ENCODE assay signal across 17 mouse cellular contexts in genomic region chr17:23572059-23572458, GRCm38 (mm10). TPM values are rescaled to one million over a fixed set of nuclear protein-coding genes. Genes with fewer than 3 reads are reported as not detected.
DNase-seq lines count a peak whose midpoint lies in the region; TF ChIP-seq lines count a peak whose summit lies in the region.
"Had no signal": no experiment of that assay in that cellular context is flagged by ENCODE, and none has a peak within 500 bp of the region (broad histone marks: within the 10 kb centered on the region; RNA-seq: fewer than 3 reads in every experiment).

No protein-coding gene starts in this region.

- H3K27ac ChIP-seq in layer of hippocampus, adult 2 months = no peak overlapping the region
- H3K27ac ChIP-seq in heart, embryonic 10.5 days = no peak overlapping the region
- H3K27ac ChIP-seq: liver, embryonic 13.5 days had no signal

- no peak overlapping the region for H3K4me3 ChIP-seq in layer of hippocampus, adult 2 months
- no peak overlapping the region for H3K4me3 ChIP-seq in heart, embryonic 10.5 days
- H3K4me3 ChIP-seq: liver, embryonic 13.5 days; megakaryocyte, embryonic 14.5 days had no signal

- peak; percentile 59 for TF ChIP-seq CTCF in layer of hippocampus, adult 2 months (conservative IDR thresholded peaks at IDR 0.05)

- 76% methylated on average over 6 of the region's 6 CpGs for WGBS in heart, embryonic 10.5 days

- H3K36me3 ChIP-seq in heart, embryonic 10.5 days = peaks cover 36% of the 10 kb centered on the region

- H3K27me3 ChIP-seq in heart, embryonic 10.5 days (ENCODE audit: insufficient read depth, poor library complexity, severe bottlenecking) = no peaks in the 10 kb centered on the region
- H3K27me3 ChIP-seq: liver, embryonic 13.5 days had no signal

- no peaks in the 10 kb centered on the region for H3K9me3 ChIP-seq in heart, embryonic 10.5 days
- H3K9me3 ChIP-seq: liver, embryonic 13.5 days; megakaryocyte, embryonic 14.5 days had no signal

- no peaks in the 10 kb centered on the region for H3K4me1 ChIP-seq in heart, embryonic 10.5 days
- H3K4me1 ChIP-seq: liver, embryonic 13.5 days had no signal

- no peak for DNase-seq in layer of hippocampus, adult 2 months (ENCODE audit: low spot score in 2 of 2)
- DNase-seq in layer of hippocampus, adult 18-20 months (ENCODE audit: low spot score in 2 of 2) = no peak
- peak; percentile 26 for DNase-seq in thymus, postnatal 14 days
- DNase-seq in thymus, postnatal 36 days = no peak
- DNase-seq in R1 (ENCODE audit: low read depth, low spot score) = peak; percentile 46
- DNase-seq in heart, adult 9 months (ENCODE audit: low spot score in 2 of 2) = no peak
- no peak for DNase-seq in heart, embryonic 10.5 days (ENCODE audit: low spot score)
- DNase-seq: cerebellum, adult 9-11 months; liver, embryonic 13.5 days; thymus, adult 18-20 months had no signal

RNA-seq across cellular contexts. Expression of gene Zfp213, which starts 8.0 kb away (rescaled TPM):
- 1 to 10 TPM; 5.7 to 6.9 TPM for total RNA-seq in layer of hippocampus, adult 2 months (2021)
- 1 to 10 TPM; 7.9 to 8.0 TPM for total RNA-seq in layer of hippocampus, adult 18-20 months (2021)
- polyA plus RNA-seq in heart, embryonic 10.5 days (2016; fragmentation: Nextera tagmentation; extraction: Ambion mirVana) = 19.5 and 23.0 TPM in 2 replicates

RNA-seq across cellular contexts. Expression of gene Zfp13, which starts 27.2 kb away (rescaled TPM):
- total RNA-seq in layer of hippocampus, adult 2 months (2021) = 10 to 100 TPM; 30.1 to 33.6 TPM
- 10 to 100 TPM; 28.0 to 29.6 TPM for total RNA-seq in layer of hippocampus, adult 18-20 months (2021)
- polyA plus RNA-seq in heart, embryonic 10.5 days (2016; fragmentation: Nextera tagmentation; extraction: Ambion mirVana) = 12.0 and 15.4 TPM in 2 replicates

RNA-seq across cellular contexts. Expression of gene Zscan10, which starts 28.6 kb away (rescaled TPM):
- not detected for total RNA-seq in layer of hippocampus, adult 2 months (2021)
- total RNA-seq in layer of hippocampus, adult 18-20 months (2021) = not detected
- polyA plus RNA-seq in heart, embryonic 10.5 days (2016; fragmentation: Nextera tagmentation; extraction: Ambion mirVana) = 0.10 and 0.21 TPM in 2 replicates
- total RNA-seq: adrenal gland, adult 18-20 months; heart, postnatal 25 days; left cerebral cortex, postnatal 10 days had no signal
- polyA plus RNA-seq: frontal cortex, adult 2 months; gonadal fat pad, adult 2 months; large intestine, adult 2 months; liver, embryonic 13.5 days had no signal

Comparison
In these comparisons a context has a peak if more than half of its experiments do, and no peak if none do; other contexts are left out.
1. DNase-seq: peak in thymus, postnatal 14 days (single experiment) and R1 (single experiment); none in layer of hippocampus, adult 2 months (0 of 2), layer of hippocampus, adult 18-20 months (0 of 2), thymus, postnatal 36 days (0 of 2), heart, adult 9 months (0 of 2) and heart, embryonic 10.5 days (single experiment).